Mouse (Mus musculus): ENCODE results near the gene Fat1.
"Not testable (repeated sequence)": the region's sequence is repeated elsewhere in the genome, so short reads cannot be mapped to it uniquely, and the experiment has no call there.

Fat1 gene

DNA sequence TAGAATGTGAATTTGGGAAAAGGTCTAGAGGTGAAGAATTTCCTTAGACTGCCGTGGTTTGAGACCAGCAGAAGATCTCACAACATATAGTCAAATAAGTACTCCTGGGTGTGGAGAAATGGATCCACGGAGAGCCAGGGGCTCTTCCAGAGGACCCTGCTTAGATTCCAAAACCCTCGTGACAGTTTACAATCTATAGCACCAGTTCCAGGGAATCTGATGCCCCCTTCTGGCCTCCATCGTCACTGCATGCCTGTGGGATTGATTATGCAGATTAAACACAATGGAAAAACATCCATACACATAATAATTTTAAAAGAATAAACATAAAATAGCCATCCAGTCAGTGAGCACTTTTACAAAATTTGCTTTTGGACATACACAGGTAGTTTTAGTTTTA, 75.4 kb downstream of the Fat1 start:
- peak; percentile 35 for DNase-seq

GRCm38 (mm10) chr8:45011774-45012173, 76.5 kb downstream of the Fat1 start:
- DNase-seq: no peak

GRCm38 (mm10) chr8:45013852-45014251, 78.6 kb downstream of the Fat1 start:
- DNase-seq: no peak

- DNase-seq: no peak
These were observed 79.3 kb downstream of the Fat1 start for GRCm38 (mm10) chr8:45014498-45015067.

DNA sequence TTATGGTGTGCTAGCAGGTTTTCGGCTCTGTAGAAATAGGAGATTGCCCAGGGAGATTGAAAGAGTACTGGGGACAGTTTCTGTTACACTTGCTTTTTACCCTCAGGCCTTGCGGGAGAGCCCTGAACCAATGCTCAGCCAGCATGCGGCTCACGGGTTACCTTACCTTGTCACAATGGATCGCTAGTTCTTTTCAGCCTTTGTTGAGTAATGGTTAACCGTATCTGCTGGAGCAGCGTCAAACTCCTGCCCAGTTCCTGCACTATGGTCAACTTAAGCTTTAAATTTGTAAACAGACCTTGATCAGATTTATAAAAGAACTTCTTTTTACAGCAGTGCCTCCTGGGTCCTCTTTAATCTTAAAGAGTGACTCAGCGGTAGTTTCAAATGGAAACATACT, 80.6 kb downstream of the Fat1 start:
- DNase-seq: no peak

DNA sequence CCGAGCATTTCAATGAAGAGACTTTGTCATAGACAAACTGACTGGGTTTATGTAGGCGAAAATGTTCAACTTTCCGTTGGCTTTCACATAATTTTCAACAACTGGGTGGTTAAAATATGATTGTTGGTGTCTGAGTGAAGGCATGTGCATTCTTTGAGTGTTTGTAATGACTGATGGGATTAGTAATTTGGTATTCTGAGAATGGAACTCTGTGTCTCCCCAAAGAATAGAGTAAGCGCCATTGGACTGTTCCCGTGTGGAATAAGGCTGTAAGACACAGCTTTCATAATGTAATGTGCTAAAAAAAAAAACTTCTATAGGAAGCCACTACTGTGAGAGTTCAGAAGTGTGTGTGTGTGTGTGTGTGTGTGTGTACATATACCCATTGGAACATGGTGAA, 84.0 kb downstream of the Fat1 start:
- no peak for DNase-seq

DNA sequence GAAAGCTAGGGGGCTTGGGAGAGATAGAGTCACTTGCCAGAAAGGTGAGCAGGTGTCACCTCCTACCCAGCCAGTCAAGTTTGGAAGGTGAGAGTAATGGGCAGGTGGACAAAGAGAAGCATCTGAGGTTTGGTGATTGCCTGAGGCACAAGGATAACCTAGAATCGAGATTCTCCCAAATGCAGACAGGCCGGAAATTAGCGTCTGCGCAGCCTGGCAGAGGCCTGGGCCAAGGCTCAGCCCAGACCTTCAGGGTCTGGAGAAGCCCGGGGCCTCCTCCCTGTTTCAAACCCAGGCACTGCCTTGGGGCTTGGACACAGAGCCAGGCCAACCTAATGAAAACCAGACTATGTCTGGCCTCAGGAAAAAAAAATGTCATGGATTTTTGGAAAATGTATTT, 85.9 kb downstream of the Fat1 start:
- no peak for DNase-seq

DNA sequence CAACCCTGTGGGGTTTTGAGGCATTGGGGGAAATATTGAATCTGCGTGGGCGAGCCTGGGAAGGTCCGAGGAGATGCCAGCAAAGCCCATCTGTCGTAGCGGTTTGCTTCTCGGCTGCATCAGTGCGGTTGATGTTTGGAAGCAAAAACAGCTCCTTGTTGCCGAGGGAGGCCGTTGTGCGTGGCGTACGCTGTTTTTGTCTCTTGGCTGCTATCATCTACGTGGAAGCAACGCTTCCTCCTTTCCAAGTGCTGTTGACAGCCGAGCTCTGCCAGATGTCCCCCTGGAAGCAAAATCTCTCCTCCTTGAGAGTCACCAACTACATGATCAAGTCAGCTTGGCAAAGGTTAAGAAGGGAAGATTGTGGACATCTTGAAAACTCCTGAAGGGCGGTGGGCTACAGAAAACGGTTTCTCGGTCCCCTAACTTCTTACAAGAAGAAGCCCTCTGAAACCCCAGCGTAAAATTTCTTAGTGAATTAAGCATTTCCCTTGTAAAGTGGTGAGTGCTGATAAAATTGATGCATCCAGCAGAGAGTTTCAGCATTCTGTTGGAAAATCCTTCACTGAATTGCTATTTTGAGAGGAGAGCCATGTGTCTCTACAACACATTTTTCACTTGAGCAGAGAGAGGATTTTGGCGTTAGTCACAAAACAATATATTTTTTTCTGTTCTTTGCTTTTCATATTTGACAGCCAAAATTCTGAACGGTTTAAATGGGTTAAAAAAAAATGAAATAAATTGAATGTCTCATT, 86.8 kb downstream of the Fat1 start:
- peak; percentile 49 for DNase-seq

GRCm38 (mm10) chr8:45028081-45028497, 92.8 kb downstream of the Fat1 start:
- no peak for DNase-seq

- DNase-seq: no peak
These were observed 103.1 kb downstream of the Fat1 start for GRCm38 (mm10) chr8:45038350-45038749.

- no peak for DNase-seq
These were observed 108.9 kb downstream of the Fat1 start for GRCm38 (mm10) chr8:45044160-45044559.

DNA sequence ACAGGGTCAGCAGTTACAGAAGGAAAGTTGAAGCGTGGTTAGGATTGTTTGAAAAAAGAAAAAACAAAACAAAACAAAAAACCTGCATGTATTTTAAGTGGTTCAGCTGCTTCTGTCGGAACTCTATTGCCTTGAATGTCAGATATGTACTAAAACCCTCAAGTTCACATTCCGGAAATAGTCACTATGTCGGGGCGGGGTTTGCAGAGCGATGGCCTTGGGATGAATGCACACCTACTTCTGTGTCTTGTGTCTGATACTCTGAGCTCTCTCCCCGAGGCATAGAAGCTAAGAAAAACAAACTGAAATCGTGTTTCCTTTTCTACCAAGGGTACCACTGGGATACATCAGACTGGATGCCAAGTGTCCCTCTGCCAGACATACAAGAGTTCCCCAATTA, 115.2 kb downstream of the Fat1 start:
- no peak for DNase-seq

- no peak for DNase-seq
These were observed 116.0 kb downstream of the Fat1 start for GRCm38 (mm10) chr8:45051236-45051635.

DNA sequence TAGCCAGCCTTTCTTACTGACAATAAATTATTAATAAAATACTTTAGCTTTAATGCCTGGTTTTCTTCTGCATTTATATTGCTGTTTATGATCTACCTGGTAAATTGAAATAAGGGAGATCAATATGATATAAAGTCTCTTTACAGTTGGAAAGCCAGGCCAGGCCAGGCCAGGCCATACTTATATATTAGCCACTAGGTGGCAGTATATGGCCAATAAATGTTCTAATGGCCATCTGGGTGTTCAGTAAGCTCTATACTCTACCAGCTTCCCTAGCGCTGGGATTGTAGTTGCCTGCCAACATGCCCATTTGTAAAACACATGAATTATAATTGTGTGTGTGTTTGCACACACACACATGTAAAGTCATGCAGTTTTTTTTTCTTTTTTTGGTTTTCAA, 117.0 kb downstream of the Fat1 start:
- no peak for DNase-seq

GRCm38 (mm10) chr8:45052618-45053017, 117.4 kb downstream of the Fat1 start:
- no peak for DNase-seq

DNA sequence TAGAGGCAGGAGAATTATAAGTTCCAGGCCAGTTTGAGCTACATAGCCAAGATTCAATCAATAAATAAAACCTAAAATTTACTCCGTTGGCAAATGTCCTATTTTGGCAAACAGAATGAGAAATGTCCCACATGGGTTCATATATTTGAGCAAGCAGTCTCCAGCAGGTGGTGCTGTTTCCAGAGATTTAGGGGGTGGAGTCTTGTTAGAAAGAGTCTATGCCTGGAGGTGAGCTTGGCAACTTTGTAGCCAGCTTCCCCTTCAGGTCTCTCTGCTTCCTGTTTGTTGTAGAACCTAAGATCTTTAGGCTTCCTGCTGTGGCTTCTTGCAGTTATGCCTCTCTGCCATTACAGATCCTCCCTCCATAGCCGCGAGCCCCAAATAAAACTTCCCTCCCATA, 120.3 kb downstream of the Fat1 start:
- no peak for DNase-seq

DNA sequence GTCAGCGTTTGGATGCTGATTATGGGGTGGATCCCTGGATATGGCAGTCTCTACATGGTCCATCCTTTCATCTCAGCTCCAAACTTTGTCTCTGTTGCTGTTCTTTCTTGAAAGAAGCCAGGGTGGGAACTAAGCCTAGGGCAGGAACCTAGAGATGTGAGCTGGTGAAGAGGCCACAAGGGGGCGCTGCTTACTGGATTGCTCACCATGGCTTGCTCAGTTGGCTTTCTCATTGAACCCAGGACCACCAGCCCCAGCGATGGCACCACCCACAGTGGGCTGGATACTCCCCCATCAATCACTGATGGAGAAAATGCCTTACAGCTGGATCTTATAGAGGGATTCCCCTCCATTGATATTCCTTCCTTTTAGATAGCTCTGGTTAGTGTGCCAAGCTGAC, 121.6 kb downstream of the Fat1 start:
- peak; percentile 21 for DNase-seq

- DNase-seq: no peak
These were observed 124.8 kb downstream of the Fat1 start for GRCm38 (mm10) chr8:45060083-45060482.

GRCm38 (mm10) chr8:45062311-45062710, 127.1 kb downstream of the Fat1 start:
- DNase-seq: no peak

- DNase-seq: no peak
These were observed 128.0 kb downstream of the Fat1 start for GRCm38 (mm10) chr8:45062982-45063924.

DNA sequence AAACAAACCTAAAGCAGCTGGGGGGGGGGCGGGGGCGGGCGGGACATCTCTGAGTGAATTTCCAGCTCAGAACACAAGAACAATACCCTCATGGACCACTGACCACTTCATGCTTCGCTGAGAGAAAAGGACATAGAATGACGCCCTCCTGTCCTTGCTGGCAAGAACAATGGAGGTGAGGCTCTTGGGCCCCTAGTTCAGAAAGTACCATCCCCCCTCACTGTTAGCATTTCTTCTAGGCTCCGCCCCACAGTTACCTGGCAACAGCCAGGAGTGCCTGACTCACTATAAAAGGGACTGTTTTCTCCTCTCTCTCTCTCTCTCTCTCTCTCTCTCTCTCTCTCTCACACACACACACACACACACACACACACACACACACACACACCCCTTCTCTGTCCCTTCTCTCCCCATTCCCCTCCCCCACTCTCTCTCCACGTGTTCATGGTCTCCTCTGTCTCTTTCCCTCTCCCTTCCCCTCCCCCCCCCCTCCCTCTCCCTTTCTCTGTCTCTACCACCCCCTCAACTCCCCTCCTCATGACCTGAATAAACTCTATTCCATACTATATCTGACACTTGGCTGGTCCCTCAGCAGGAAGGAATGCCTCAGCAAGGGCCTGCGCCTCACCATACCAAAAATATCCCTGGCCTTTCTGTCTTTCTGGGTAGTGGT, 129.1 kb downstream of the Fat1 start:
- no peak for DNase-seq

- not testable (repeated sequence) for DNase-seq
These were observed 130.1 kb downstream of the Fat1 start for GRCm38 (mm10) chr8:45065391-45065790.

- peak; percentile 98 for DNase-seq
These were observed 133.6 kb downstream of the Fat1 start, which contains the start of gene Mtnr1a for GRCm38 (mm10) chr8:45068759-45069386. TSS of gene Mtnr1a (plus strand) at chr8:45069137.

Data from right cerebral cortex, postnatal 4 days (tissue).